Mouse (Mus musculus) lung, adult 2 months (tissue): ENCODE results near the gene Gm20388.

Experiments
- CTCF ChIP-seq: fragments of 200-500 bp; IDR thresholded peaks from 2 replicates; pipeline ENCODE4 v1.5.1; 2011; ENCODE audit warnings: mild to moderate bottlenecking, low read length, control low read depth; ENCODE audit not compliant: insufficient read depth
- POLR2A ChIP-seq: fragments of 200-500 bp; IDR thresholded peaks from 2 replicates; pipeline ENCODE4 v1.6.1; 2011; ENCODE audit warnings: low read depth, mild to moderate bottlenecking, control low read depth, low read length, borderline replicate concordance; ENCODE audit errors: extremely low read depth

GRCm38 (mm10) chr8:120547562-120547961 is 636.9 kb downstream of the Gm20388 start:
- no peak for TF ChIP-seq CTCF
- TF ChIP-seq POLR2A = no peak
